Mouse (Mus musculus): ENCODE measurements around the gene Slit3.
A peak's percentile ranks its signal among the peaks of the same experiment; 100 is the strongest.

Gene Slit3

DNA sequence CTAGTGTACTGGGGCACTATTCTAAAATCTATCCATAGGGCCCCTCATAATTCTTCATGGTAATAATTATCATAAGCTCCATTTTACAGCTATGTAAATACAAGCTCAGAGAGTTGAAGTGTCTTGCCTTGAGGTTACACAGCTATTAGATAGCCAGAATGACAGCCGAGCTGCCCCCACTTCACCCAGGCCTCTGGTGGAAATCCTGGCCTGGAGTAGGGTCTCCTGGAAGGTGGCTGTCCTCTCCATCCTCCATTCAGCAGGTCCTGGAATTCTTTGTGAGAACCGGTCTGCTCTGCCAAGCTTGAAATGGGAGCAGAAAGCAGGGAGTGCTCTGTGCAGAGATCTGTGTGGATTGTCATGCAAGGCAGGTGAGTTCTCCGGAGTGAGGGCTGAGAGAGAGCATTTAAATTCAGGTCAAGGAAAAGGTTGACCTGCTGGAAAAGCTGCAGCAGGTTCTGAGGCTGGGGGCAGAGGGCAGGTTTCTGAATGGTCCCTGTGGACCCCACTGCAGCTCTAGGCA lies 517.9 kb downstream of the Slit3 start:
- DNase-seq (ENCODE audit: low spot score) = no peak

DNA sequence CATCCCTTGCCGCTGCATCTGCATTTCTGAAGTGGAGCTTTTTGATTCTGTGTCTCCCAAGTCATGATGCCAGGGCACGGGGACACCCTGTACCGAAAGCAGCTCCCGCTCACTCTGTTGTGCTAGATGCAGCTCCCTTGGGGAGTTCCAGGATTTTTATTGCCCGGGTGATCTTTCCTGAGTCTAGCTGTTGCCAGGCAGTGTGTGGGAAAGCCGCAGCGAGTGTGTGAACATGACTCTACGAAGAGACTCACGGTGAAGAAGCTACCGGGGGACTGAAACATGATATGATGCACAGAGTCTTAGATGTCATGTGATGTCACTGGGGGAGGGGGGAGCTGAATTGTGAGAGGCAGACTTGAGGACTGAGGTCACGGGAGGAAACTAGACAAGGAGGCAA lies 518.4 kb downstream of the Slit3 start:
- no peak for DNase-seq (ENCODE audit: low spot score)

DNA sequence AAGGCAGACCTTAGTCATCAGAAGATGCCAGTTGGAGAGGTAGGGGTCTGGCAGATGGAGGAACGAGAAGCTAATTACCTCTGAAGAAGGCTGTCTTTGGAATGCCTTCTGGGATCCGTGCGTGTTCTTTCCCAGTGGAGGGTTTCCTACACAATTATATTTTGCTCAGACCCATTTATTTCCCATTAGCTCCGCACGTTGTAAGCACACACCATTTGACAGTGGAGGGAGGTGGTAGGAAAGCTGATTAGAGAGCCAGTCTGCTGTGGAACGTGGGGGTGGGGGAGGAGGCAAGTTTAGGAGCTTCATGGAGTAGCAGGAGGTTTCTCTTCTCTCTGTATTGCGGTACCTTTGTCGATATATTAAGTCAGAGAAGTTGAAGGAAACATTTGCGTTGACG lies 530.3 kb downstream of the Slit3 start:
- DNase-seq (ENCODE audit: low spot score) = no peak

DNA sequence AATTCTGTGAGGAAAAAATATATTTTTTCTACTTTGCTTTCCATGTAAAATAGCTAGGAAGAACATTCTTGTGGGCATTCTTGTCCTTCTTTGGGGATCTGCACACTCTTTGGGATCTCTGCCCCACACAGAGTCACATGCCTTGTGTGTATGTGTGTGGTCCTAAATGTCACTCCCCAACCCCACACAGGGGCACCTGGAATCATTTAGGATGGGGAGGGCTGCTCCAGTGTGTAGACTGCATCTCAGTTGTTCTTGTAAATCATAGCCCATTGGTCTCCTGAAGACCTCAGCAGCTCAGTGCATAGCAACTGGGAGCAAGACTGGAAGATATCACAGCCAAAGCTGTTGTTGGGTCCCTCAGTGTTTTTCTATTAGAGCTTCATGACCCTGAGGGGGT lies 534.8 kb downstream of the Slit3 start:
- DNase-seq (ENCODE audit: low spot score) = no peak

DNA sequence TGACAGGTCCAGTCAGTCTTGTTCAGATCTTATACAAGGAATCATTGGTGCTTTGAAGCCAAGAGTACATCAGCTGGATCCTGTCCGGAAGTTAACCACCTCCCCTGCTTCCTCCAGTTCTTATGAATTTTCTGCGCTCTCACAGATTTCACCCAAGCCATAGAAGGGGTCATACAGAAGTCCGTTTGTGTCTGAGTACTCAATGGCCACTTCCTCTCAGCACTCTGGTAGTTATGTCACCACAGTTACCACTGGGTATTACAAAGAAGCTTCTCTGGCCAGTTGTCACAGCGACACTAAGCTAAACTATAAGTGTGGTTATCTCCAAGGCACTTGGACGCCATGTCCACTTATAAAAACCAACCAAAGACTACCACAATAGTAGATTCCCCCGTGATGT lies 536.6 kb downstream of the Slit3 start:
- no peak for DNase-seq (ENCODE audit: low spot score)

DNA sequence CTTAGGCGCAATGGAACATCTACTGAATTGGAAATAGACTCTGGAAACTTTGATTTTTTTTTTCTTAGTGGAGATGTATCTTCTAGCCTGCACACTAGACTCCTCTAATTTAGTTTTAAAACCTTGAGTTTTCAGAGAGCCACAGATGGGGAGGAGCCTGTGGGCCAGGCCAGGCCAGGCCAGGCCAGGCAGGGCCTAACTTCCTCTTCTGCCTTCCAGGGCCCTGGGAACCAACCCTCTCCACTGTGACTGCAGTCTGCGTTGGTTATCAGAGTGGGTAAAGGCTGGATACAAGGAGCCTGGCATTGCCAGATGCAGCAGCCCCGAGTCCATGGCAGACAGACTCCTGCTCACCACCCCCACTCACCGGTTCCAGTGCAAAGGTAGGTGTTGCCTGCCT lies 539.9 kb downstream of the Slit3 start:
- DNase-seq (ENCODE audit: low spot score) = no peak

DNA sequence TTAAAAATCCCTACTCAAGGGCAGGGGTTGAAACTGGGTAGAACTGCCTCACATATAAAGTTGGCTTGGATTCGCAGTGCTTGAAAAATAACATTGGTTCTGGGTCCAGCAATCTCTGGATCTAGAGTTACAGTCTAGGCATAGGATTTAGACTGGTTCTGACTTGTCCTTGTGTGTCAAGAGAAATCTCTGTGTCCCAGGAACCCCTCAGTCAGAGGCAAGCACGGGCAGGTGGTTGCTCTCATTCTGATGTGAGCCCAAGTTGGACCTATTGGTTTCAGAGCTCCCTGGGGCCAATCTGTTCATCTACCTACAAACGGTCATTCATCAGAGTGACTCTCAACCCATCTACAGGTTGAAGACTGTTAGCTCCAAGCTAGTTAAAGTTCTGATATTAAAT lies 541.9 kb downstream of the Slit3 start:
- DNase-seq (ENCODE audit: low spot score) = no peak

DNA sequence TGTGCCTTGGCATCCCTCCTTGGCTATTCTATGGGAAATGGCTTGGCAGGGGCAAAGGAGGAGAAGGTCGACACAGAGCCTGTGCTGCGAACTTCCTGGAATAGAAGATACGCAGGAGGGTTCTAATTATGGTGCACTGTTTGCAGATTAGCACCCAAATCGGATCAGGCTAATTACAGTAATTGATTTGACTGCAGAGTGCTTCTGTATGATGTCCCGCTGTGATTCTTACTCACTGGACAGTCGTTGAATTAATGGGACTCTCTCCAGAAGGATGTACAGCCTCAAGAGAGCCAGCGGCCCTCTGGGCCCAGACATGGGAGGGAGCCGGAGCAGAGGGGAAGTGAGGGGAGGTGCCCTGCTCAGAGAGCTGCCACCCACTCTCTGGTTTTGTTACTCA lies 542.6 kb downstream of the Slit3 start:
- no peak for DNase-seq (ENCODE audit: low spot score)

DNA sequence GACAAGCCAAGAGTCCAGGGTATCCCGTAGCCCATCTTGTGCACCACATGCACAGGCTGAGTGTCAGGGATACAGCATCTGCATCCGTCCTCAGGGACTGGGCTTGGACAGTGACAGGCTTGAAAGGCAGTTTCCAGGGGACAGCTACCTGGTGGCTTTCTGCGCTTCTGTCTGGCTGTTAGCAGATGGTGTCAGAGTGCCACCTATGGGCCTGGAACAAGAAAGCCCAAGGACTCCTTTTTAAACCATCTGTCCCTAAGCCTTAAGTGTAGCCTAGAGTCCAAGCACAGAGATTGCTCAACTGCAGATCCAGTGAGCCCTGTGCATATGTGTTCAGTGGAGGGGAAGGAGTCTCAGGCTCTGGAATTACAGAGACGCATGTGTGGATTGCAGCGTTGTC lies 544.0 kb downstream of the Slit3 start:
- DNase-seq (ENCODE audit: low spot score) = no peak

DNA sequence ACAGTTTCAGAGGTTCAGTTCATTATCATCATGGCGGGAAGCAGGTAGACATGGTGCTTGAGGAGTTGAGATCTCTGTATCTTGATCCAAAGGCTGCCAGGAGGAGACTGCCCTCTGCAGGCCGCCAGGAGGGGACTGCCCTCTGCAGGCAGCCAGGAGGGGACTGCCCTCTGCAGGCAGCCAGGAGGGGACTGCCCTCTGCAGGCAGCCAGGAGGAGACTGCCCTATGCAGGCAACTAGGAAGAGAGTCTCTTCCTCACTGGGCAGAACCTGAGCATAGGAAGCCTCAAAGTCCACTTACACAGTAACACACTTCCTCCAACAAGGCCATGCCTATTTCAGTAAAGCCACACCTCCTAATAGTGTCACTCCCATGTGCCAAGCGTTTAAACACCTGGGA lies 546.4 kb downstream of the Slit3 start:
- DNase-seq (ENCODE audit: low spot score) = no peak

DNA sequence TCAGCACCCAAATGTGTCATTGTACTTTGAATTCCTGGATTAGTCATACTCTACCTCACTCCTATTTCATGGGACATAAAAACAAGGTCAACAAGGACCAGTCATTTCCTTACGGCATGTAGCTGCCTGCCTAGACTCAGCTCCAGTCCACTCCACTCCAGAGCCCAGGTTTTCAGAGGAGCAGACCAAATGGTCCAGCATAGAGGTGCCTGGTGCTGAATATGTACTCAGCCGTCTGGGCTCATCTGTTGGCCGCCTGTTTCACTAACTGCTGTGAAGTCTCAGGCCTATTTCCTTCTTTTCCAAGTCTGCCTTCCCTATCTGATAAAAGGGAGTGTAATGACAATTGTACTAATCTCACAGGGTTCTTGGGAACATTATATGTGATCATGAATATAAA lies 547.1 kb downstream of the Slit3 start:
- DNase-seq (ENCODE audit: low spot score) = no peak

DNA sequence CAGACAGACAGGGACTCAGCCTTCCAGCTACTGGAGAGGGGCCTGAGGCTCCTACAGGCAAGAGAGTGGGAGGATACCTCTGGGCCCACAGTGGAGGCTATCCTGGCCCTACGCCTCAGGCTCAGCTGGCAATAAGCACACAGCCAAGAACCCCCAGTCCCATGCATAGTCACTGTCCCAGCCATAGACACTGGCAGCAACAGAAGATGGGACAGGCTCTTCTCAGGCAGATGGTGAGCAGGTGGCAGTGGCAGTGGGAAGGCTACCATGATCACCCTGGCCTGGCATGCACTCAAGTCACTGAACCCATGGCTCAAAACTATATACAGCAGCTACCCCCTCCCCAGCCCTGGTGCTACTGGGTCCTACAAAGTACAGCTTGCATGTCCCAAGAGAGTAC lies 547.7 kb downstream of the Slit3 start:
- no peak for DNase-seq (ENCODE audit: low spot score)

DNA sequence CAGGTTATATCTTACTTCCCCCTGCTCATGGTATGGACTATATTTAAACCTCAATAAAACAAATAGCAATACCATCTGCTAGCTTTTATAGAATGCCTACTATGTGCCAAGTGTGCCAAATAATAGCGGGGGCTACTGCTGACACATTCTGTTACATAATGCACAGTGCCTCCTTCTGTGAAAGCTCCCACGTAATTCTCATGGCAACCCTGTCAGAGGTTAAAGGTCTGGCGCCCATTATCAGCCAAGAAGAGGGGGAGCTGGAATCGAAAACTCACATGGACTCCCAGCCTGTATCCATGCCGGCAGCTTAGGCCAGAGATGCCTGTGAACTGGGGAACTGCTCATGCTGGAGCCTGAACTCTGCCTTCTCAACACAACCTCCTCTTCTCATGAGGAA lies 548.5 kb downstream of the Slit3 start:
- no peak for DNase-seq (ENCODE audit: low spot score)

DNA sequence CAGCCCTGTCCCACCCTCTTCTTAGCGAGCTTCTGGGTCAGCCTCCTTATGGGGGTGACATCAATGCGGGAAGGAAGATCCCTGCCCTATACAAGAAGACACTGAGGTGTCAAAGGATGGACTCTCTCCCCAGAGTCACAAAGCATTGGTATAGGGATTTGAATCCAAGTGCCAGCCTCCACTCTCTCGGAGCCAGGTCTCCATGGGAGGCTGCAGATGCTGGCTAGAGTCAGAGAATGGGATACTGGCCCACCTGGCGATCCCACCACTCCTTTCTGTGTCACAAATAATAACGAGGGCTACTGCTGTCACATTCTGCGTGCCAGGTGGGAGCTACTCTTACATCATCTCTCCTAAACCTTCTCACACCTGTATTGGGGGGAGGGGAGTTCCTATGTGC lies 549.2 kb downstream of the Slit3 start:
- DNase-seq (ENCODE audit: low spot score) = no peak

DNA sequence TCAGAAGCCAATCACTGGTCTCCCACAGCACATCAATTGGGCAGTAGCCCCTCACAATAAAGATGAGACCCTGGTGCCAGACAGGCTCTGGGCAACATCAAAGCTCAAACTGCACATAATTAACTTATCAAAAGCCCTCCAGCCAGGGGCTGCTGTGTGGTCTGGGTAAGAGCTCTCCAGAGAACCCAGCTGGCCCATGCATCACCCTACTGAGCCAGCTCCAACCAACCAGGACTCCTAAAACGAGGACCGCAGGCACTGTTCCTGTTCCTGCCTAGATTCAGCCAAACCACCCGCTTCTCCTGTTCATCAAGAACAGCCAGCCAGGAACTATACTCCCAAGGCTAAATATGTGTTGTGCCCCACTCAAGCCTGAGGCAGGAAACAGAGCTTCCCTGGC lies 549.7 kb downstream of the Slit3 start:
- DNase-seq (ENCODE audit: low spot score) = no peak

DNA sequence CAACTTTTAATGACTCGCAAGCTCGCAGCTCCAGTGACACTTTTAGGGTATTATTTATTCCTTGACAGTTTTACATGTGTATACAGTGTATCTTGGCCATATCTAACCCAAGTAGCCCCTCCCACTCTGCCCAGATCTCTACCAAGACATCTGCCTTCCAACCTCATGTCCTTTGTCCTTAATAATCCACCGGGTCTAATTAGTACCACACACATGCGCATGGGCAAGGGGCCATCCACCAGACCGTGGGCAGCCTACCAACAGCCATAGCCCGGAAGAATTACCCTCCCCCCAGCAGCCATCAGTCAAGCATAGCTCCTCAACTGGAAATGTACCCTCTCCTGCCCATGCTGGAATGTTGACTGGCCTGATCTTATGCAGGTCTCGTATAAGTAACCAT lies 552.0 kb downstream of the Slit3 start:
- DNase-seq (ENCODE audit: low spot score) = no peak

DNA sequence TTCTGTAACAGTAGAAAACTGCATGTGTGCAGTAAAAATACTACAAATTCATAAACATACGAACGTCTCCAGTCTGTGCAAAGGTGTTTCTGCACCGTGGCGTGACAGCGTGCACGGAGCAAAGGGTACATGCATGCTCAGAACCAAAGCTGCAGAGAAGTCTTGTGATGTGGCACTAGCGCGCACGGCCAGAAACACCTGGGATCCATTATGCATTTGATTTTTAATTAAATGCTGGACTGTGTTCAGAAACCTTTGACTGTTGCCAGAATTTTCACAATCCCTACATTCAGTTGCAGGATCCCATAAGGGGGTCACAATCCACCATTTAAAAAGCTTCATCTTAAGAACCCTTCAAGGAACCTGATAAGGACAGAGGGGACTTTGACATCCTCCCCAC lies 553.2 kb downstream of the Slit3 start:
- no peak for DNase-seq (ENCODE audit: low spot score)

DNA sequence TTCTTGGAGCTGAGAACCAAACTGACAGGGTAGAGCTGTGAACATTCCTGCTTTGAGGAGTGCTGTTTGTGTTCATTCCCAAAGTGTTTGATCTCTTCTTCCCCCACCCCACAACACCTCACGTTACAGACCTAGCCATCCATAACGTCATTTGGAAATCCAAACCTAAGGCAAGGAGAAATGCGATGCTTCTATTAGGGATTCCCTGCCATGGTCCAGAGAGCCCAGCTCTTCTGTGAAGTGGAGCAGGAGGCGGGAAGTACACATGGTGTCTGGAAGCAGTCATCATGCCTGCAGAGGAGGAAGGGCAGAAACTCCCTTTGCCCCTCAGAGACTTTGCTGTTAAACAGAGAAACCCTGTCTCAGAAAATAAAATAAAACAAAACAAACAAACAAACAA lies 555.7 kb downstream of the Slit3 start:
- no peak for DNase-seq (ENCODE audit: low spot score)

DNA sequence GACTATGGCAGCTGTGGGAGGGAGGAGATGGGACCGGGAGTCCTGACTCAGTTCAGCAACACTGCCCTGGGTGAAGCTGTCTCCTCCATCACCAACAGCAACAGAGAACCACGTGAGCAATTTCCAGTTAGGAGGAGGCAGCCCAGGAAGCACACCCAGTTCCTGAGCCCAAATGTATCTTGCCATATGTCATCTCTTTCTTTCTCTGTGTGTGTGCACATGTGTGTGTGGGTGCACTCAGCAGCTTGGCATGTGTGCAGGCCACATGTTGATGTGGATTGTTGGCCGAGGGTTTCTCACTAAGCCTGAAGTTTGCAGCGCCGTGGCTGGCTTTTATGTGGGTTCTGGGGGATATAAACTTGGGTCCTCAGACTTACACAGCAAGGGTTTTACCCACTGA lies 559.0 kb downstream of the Slit3 start:
- DNase-seq (ENCODE audit: low spot score) = no peak

DNA sequence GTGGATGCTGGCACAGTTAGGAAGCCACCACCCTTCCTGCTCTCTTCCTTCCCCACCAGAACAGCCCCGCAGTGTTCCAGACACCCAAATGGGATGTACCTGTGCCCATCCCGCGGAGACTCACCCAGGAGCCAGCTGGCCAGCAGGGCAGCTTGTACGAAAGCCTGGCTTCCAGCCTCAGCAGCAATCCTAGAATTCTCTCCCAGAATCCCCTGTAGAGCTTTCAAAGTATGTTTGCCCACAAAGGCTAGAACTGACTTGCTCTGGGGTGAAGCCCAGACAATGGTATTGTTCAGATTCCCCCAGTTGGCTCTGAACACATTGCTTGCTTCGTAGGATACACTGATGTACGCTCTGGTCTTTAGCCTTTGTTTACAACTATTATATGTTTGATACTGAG lies 566.3 kb downstream of the Slit3 start:
- no peak for DNase-seq (ENCODE audit: low spot score)

DNA sequence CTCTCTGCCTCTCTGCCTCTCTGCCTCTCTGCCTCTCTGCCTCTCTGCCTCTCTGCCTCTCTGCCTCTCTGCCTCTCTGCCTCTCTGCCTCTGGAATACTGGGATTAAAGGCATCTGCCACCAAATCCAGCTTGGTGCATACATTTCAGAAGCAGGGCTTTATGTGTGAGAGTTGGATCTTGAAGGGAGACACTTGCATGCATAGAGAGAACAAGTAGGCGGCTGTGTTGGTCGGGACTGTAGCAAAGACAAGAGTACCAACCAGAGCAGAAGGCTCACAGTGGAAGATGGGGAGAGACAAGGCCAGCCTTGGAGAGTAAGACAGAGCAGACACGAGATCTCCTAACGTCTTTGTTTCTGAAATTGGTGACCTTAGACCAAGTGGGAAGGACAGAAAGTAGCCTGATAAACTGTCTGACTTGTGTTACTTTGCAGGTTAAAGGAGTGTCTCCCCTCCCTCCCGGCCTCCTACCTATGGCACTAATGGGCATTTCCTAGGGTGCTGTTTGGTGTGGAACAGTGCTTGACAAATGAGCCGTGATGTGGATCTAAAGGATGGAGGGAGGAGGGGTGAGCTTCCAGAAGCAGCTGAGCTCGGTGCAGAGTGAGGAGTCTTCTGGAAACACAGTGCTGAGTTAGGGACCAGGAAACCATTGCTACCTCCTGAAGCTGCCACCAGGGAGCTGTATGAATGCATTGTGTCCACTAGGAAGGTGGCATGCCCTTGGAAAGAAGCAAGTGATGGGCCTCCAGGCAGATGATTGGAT lies 569.7 kb downstream of the Slit3 start:
- no peak for DNase-seq (ENCODE audit: low spot score)

DNA sequence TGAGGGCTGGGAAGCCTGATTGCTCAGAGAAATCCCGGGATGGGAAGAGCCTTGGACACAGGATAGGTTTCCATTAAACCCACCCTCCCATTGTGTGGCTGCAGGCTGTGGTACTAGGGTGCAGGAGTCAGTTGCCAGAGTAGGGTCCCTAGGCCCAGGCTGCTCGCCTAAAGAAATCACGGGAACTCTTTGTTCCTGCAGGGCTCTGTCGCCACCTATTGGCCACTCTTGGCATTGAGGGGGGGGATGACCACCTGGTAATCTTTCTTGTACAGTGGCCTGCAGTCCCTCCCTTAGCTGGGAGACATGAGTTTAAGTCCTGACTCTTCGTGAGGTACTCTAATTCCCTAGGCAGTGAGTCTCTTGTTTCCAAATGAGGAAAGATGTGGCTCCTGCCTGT lies 572.1 kb downstream of the Slit3 start:
- peak; percentile 38 for DNase-seq (ENCODE audit: low spot score)

DNA sequence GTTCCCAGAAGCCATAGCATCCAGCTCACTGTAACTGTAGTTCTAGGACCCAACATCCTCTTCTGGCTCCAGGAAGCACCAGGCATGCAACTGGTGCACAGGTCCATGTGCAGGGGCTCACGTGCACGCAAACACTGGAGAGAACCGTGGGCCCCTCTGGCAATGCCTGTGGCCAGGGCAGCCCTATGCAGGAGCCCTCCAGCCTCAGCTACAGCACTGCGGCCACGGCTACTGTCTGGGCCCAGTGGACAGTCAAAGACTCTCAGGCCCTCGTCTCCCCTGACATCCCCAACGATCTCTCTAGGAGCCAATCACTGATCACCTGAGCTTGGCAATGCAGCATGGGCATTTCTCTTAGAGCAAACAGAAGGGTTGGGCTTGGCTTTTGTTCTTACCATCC lies 572.6 kb downstream of the Slit3 start:
- DNase-seq (ENCODE audit: low spot score) = no peak

DNA sequence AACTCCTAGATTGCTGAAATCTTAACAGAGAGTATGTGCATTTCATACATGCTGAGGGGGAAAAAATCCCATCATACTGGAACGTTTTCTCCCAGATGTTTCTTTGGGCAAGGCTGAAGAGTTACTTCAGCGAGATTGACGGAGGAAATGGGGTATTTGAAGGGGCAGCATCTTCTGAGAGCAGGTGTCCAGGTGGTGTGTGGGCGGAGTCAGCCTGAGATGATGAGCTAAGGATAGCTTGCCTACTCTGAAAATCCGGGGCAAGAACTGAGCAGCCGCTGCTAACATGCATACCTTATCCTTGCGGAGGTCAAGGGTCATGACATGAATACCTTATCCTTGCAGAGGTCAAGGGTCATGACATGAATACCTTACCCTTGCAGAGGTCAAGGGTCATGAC lies 576.5 kb downstream of the Slit3 start:
- DNase-seq (ENCODE audit: low spot score) = no peak
